Mouse (Mus musculus) liver, adult 2 months (tissue): Measurements from ENCODE around the gene Zfp663. TPM values are rescaled to one million over a fixed set of nuclear protein-coding genes. Genes with fewer than 3 reads are reported as not detected.

ENCODE experiments used
- DNase-seq: peaks from one replicate; pipeline ENCODE4 v3.0.0-alpha.2; 2011; ENCODE audit warnings: low read depth, low spot score; ENCODE audit errors: extremely low read depth
- H3K27ac ChIP-seq: fragments of 200-500 bp; replicated peaks from 2 replicates; pipeline ENCODE4 v1.5.1; 2012; ENCODE audit warnings: low read depth, mild to moderate bottlenecking, control low read depth, inconsistent platforms, low read length; ENCODE audit not compliant: insufficient read depth
- H3K27me3 ChIP-seq: fragments of 200-500 bp; 2 replicates; pipeline ENCODE4 v1.6.1; 2012; ENCODE audit warnings: mild to moderate bottlenecking, moderate library complexity, low read length, inconsistent platforms; ENCODE audit not compliant: control insufficient read depth, insufficient read depth
- H3K36me3 ChIP-seq: fragments of 200-500 bp; 2 replicates; pipeline ENCODE4 v1.6.1; 2012; ENCODE audit warnings: low read length, inconsistent platforms; ENCODE audit not compliant: control insufficient read depth, insufficient read depth
- H3K4me1 ChIP-seq: fragments of 200-500 bp; 2 replicates; pipeline ENCODE4 v1.6.1; 2011; ENCODE audit warnings: low read length; ENCODE audit not compliant: control insufficient read depth, insufficient read depth
- H3K4me3 ChIP-seq: fragments of 200-500 bp; 2 replicates; pipeline ENCODE4 v1.5.1; 2011; ENCODE audit warnings: low read depth, mild to moderate bottlenecking, control low read depth, low read length, moderate library complexity; ENCODE audit not compliant: insufficient read depth
- H3K79me2 ChIP-seq: fragments of 200-500 bp; 2 replicates; pipeline ENCODE4 v1.6.1; 2012; ENCODE audit warnings: inconsistent platforms, mild to moderate bottlenecking, low read length, moderate library complexity; ENCODE audit not compliant: control insufficient read depth, insufficient read depth
- H3K9ac ChIP-seq: fragments of 200-500 bp; 2 replicates; pipeline ENCODE4 v1.6.1; 2012; ENCODE audit warnings: low read depth, mild to moderate bottlenecking, control low read depth, inconsistent platforms, low read length
- CTCF ChIP-seq: fragments of 200-500 bp; IDR thresholded peaks from 2 replicates; pipeline ENCODE4 v1.5.1; 2011; ENCODE audit warnings: low read depth, low read length, control low read depth
- POLR2A ChIP-seq: fragments of 200-500 bp; IDR thresholded peaks from 2 replicates; pipeline ENCODE4 v1.6.1; 2011; ENCODE audit warnings: low read length, control low read depth; ENCODE audit not compliant: insufficient read depth; ENCODE audit errors: extremely low read depth
- WGBS: fragments of 180-500 bp; shearing (Covaris S2); methylation state at CpG from one replicate; pipeline ENCODE4 v1.1.7; 2018; 5-methylcytosine and 5-hydroxymethylcytosine counted together
- polyA plus RNA-seq: library from polyadenylated mRNA; depleted of rRNA; stranded (reverse); fragments of >200 nt; gene quantifications from 2 replicates; pipeline ENCODE4 v1.2.3, GENCODE M21; 2012
- total RNA-seq: library from RNA; depleted of rRNA; stranded (reverse); fragments of >200 nt; gene quantifications from 2 replicates; pipeline ENCODE4 v1.2.3, GENCODE M21; 2014

The Zfp663 gene
- total and polyA plus RNA-seq, 2 experiments, result not detected

- peaks cover 7% of the 10 kb centered on the region; the same call in 1 of the 2 replicates for H3K79me2 ChIP-seq
- TF ChIP-seq CTCF, result no peak
- no peaks in the 10 kb centered on the region for H3K27me3 ChIP-seq
- no peak overlapping the region for H3K9ac ChIP-seq
- H3K27ac ChIP-seq, result no peak overlapping the region; the same call in 1 of the 2 replicates
- DNase-seq, result no peak
- peaks cover 10% of the 10 kb centered on the region; the same call in 1 of the 2 replicates for H3K4me1 ChIP-seq
- H3K36me3 ChIP-seq, result no peaks in the 10 kb centered on the region
- 88% methylated on average over 7 of the region's 7 CpGs for WGBS
- H3K4me3 ChIP-seq, result no peak overlapping the region
These were observed 49.6 kb downstream of the Zfp663 start for GRCm38 (mm10) chr2:165318941-165319340.

- 72% methylated on average over 16 of the region's 16 CpGs for WGBS
- H3K4me3 ChIP-seq, result no peak overlapping the region
- no peak for TF ChIP-seq POLR2A
- no peak for TF ChIP-seq CTCF
- H3K36me3 ChIP-seq, result no peaks in the 10 kb centered on the region
- DNase-seq, result peak; percentile 6
- H3K4me1 ChIP-seq, result peaks cover 10% of the 10 kb centered on the region; the same call in 1 of the 2 replicates
- H3K27me3 ChIP-seq, result no peaks in the 10 kb centered on the region
- H3K79me2 ChIP-seq, result peaks cover 3% of the 10 kb centered on the region; the same call in 1 of the 2 replicates
- H3K27ac ChIP-seq, result peak overlapping the region; percentile 13
- no peak overlapping the region for H3K9ac ChIP-seq
These were observed 50.8 kb downstream of the Zfp663 start for GRCm38 (mm10) chr2:165317621-165318263.

- TF ChIP-seq POLR2A (no peak), CTCF (no peak)
- Histone ChIP-seq H3K79me2 (no peaks in the 10 kb centered on the region), H3K4me1 (peaks cover 10% of the 10 kb centered on the region; the same call in 1 of the 2 replicates), H3K27me3 (no peaks in the 10 kb centered on the region), H3K27ac (0 out of 2 replicates have a peak overlapping the region, but pooled peaks have one; percentile 2), H3K9ac (no peak overlapping the region), H3K4me3 (no peak overlapping the region), H3K36me3 (no peaks in the 10 kb centered on the region)
- 74% methylated on average over 9 of the region's 9 CpGs for WGBS
- DNase-seq, result peak; percentile 40
These were observed 51.6 kb downstream of the Zfp663 start for GRCm38 (mm10) chr2:165316837-165317473.

GRCm38 (mm10) chr2:165316204-165316603, 52.3 kb downstream of the Zfp663 start:
- WGBS, result 83% methylated on average over 10 of the region's 10 CpGs
- no peaks in the 10 kb centered on the region for H3K27me3 ChIP-seq
- H3K9ac ChIP-seq, result no peak overlapping the region
- no peaks in the 10 kb centered on the region for H3K36me3 ChIP-seq
- H3K4me3 ChIP-seq, result no peak overlapping the region
- no peaks in the 10 kb centered on the region for H3K79me2 ChIP-seq
- H3K27ac ChIP-seq, result no peak overlapping the region
- peaks cover 3% of the 10 kb centered on the region; the same call in 1 of the 2 replicates for H3K4me1 ChIP-seq
- no peak for DNase-seq
- no peak for TF ChIP-seq CTCF
- no peak for TF ChIP-seq POLR2A

GRCm38 (mm10) chr2:165314197-165314596, 54.3 kb downstream of the Zfp663 start:
- no peak overlapping the region for H3K27ac ChIP-seq
- TF ChIP-seq POLR2A (no peak), CTCF (no peak)
- no peak for DNase-seq
- no peaks in the 10 kb centered on the region for H3K27me3 ChIP-seq
- 91% methylated on average over 8 of the region's 8 CpGs for WGBS
- no peaks in the 10 kb centered on the region for H3K79me2 ChIP-seq
- H3K4me1 ChIP-seq, result no peaks in the 10 kb centered on the region
- H3K4me3 ChIP-seq, result no peak overlapping the region
- no peak overlapping the region for H3K9ac ChIP-seq
- H3K36me3 ChIP-seq, result no peaks in the 10 kb centered on the region; the same call in 1 of the 2 replicates

- 76% methylated on average over 7 of the region's 7 CpGs for WGBS
- H3K9ac ChIP-seq, result no peak overlapping the region
- H3K27me3 ChIP-seq, result no peaks in the 10 kb centered on the region
- DNase-seq, result no peak
- H3K4me1 ChIP-seq, result no peaks in the 10 kb centered on the region
- H3K4me3 ChIP-seq, result no peak overlapping the region
- H3K27ac ChIP-seq, result no peak overlapping the region
- H3K79me2 ChIP-seq, result no peaks in the 10 kb centered on the region
- no peaks in the 10 kb centered on the region; the same call in 1 of the 2 replicates for H3K36me3 ChIP-seq
- no peak for TF ChIP-seq CTCF
- TF ChIP-seq POLR2A, result no peak
These were observed 56.1 kb downstream of the Zfp663 start for GRCm38 (mm10) chr2:165312381-165312780.
